Mouse (Mus musculus) embryonic facial prominence, embryonic 14.5 days (tissue): ENCODE data around the gene Rai14. TPM values are rescaled to one million over a fixed set of nuclear protein-coding genes. Genes with fewer than 3 reads are reported as not detected.

Source experiments
- ATAC-seq: fragments of 200-750 bp; cut with Nextera tagmentation; 2 replicates; pipeline ENCODE4 v1.8.0; 2017; ENCODE audit warnings: low read depth, moderate number of reproducible peaks, moderate TSS enrichment
- DNase-seq: peaks from one replicate; pipeline ENCODE4 v3.0.0-alpha.2; 2015; ENCODE audit warnings: low spot score
- H3K27ac ChIP-seq: fragments of 300-500 bp; sonication (generic); replicated peaks from 2 replicates; pipeline ENCODE4 v1.5.1; 2014; ENCODE audit warnings: low read depth, mild to moderate bottlenecking, low read length, moderate library complexity
- H3K27me3 ChIP-seq: fragments of 300-500 bp; sonication (generic); replicated peaks from 2 replicates; pipeline ENCODE4 v1.6.1; 2014; ENCODE audit warnings: low read length; ENCODE audit not compliant: control insufficient read depth, insufficient read depth
- H3K36me3 ChIP-seq: fragments of 300-500 bp; sonication (generic); 2 replicates; pipeline ENCODE4 v1.6.1; 2014; ENCODE audit warnings: low read length, mixed read lengths; ENCODE audit not compliant: control insufficient read depth, insufficient read depth
- H3K4me1 ChIP-seq: fragments of 300-500 bp; sonication (generic); 2 replicates; pipeline ENCODE4 v1.6.1; 2014; ENCODE audit warnings: antibody characterized with exemption, low read length; ENCODE audit not compliant: control insufficient read depth, insufficient read depth
- H3K4me2 ChIP-seq: fragments of 300-500 bp; sonication (generic); 2 replicates; pipeline ENCODE4 v1.6.1; 2014; ENCODE audit warnings: low read depth, mild to moderate bottlenecking, low read length, moderate library complexity, mixed read lengths
- H3K4me3 ChIP-seq: fragments of 300-500 bp; sonication (generic); 2 replicates; pipeline ENCODE4 v1.5.1; 2014; ENCODE audit warnings: low read depth, mild to moderate bottlenecking, low read length
- H3K9ac ChIP-seq: fragments of 300-500 bp; sonication (generic); 2 replicates; pipeline ENCODE4 v1.6.1; 2014; ENCODE audit warnings: low read depth, mild to moderate bottlenecking, low read length, moderate library complexity, mixed read lengths
- H3K9me3 ChIP-seq: fragments of 300-500 bp; sonication (generic); 2 replicates; pipeline ENCODE4 v1.6.1; 2016; ENCODE audit warnings: low read length; ENCODE audit not compliant: control insufficient read depth
- WGBS: fragments of 180-500 bp; shearing (Covaris S2); extraction: QIAGEN DNeasy Blood & Tissue Kit; methylation state at CpG from one replicate; pipeline ENCODE4 v1.1.7; 2014; 5-methylcytosine and 5-hydroxymethylcytosine counted together
- polyA plus RNA-seq: library from polyadenylated mRNA; unstranded; fragments of >200 nt; fragmentation: Nextera tagmentation; extraction: Ambion mirVana; gene quantifications from 2 replicates; pipeline ENCODE4 v1.2.1, GENCODE M21; 2014

The Rai14 gene
- polyA plus RNA-seq, 1 experiment from 2014 or later: 52.4 TPM

GRCm38 (mm10) chr15:10646297-10646696, 68.1 kb downstream of the Rai14 start:
- no peaks in the 10 kb centered on the region for H3K9me3 ChIP-seq
- DNase-seq (no peak), ATAC-seq (no peak)
- no peak overlapping the region for H3K27ac ChIP-seq
- peaks cover 7% of the 10 kb centered on the region; the same call in 1 of the 2 replicates for H3K36me3 ChIP-seq
- H3K27me3 ChIP-seq: no peaks in the 10 kb centered on the region
- no peak overlapping the region for H3K9ac ChIP-seq
- 64% methylated on average over 5 of the region's 5 CpGs for WGBS
- peaks cover 15% of the 10 kb centered on the region for H3K4me1 ChIP-seq
- no peak overlapping the region for H3K4me3 ChIP-seq
- H3K4me2 ChIP-seq: no peak overlapping the region

GRCm38 (mm10) chr15:10645101-10645500, 69.3 kb downstream of the Rai14 start:
- no peaks in the 10 kb centered on the region for H3K9me3 ChIP-seq
- no peaks in the 10 kb centered on the region for H3K27me3 ChIP-seq
- DNase-seq (no peak), ATAC-seq (no peak)
- peaks cover 15% of the 10 kb centered on the region for H3K4me1 ChIP-seq
- H3K9ac ChIP-seq: no peak overlapping the region
- no peak overlapping the region for H3K4me2 ChIP-seq
- no peak overlapping the region for H3K4me3 ChIP-seq
- 68% methylated on average over 8 of the region's 8 CpGs for WGBS
- no peak overlapping the region for H3K27ac ChIP-seq
- H3K36me3 ChIP-seq: peaks cover 7% of the 10 kb centered on the region; the same call in 1 of the 2 replicates

DNA sequence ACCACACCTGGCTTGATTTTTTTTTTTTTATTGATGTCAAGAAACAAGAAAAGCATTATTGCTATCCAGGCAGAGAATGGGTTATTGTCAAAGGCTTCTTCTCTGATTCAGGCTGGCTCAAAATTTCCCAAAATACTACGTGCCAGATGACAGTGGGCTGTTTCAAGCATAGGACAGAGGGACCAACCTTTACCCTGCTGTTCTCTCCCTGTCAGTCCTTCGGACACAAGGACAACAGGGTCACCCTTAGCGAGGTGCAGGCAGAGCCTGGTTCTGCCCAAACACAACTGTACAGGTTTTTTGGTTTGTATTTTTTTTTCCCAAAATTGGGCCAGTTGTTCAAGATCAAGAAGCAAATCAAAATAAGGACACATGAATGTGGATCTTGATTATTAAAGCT, 70.6 kb downstream of the Rai14 start:
- Histone ChIP-seq H3K27me3 (no peaks in the 10 kb centered on the region), H3K4me3 (no peak overlapping the region)
- no peak for ATAC-seq

DNA sequence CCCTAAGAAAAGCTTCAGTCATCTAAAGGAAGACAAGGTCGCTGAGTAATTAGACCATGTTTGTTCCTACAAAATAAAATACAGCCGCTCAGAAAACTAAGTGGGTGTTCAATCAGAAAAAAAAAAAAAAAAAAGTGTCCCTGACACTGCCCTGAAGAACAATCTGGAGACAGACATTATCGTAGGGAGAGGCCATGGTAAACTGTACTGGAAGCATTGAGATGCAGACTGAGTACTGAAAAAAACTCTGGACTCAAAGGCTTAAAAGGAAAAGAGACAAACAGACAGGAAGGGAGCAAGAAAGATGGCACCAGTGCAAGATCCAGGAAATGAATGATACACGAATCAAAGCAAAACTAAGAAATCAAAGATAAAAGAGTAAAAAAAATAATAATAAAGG, 71.2 kb downstream of the Rai14 start:
- 48% methylated on average over 4 of the region's 4 CpGs for WGBS
- Histone ChIP-seq H3K36me3 (peaks cover 7% of the 10 kb centered on the region; the same call in 1 of the 2 replicates), H3K9ac (no peak overlapping the region), H3K4me1 (peaks cover 14% of the 10 kb centered on the region), H3K4me2 (no peak overlapping the region), H3K27ac (no peak overlapping the region), H3K9me3 (no peaks in the 10 kb centered on the region), H3K4me3 (no peak overlapping the region), H3K27me3 (no peaks in the 10 kb centered on the region)
- no peak for DNase-seq
- no peak for ATAC-seq

More for the DNA sequence above, 70.6 kb downstream of the Rai14 start:
- Histone ChIP-seq H3K4me1 (peaks cover 15% of the 10 kb centered on the region), H3K36me3 (peaks cover 7% of the 10 kb centered on the region; the same call in 1 of the 2 replicates), H3K4me2 (no peak overlapping the region), H3K9ac (no peak overlapping the region), H3K27ac (no peak overlapping the region), H3K9me3 (no peaks in the 10 kb centered on the region)
- 88% methylated on average over 3 of the region's 3 CpGs for WGBS
- DNase-seq: no peak

DNA sequence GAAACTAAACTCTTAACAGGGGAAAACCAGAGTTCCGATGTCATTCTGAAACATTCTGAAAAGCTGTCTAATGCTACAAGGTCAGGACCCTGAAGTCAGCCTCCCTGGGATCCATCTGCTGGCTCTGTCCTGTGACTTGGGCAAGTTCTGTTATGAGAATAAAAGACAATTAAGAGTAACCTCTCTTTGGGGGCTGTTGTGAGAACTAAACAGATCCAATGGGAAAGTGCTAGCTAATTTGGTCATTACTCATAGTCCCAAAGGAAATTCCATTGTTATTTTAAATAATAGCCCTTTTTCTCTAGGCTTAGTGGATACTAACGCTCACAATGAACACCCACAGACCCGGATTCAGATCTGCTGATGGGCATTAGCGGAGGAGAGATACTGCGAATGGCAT, 72.0 kb downstream of the Rai14 start:
- 67% methylated on average over 5 of the region's 5 CpGs for WGBS
- H3K9ac ChIP-seq: no peak overlapping the region
- H3K27me3 ChIP-seq: no peaks in the 10 kb centered on the region
- 0 out of 2 replicates have a peak, but pooled peaks cover 6% of the 10 kb centered on the region for H3K4me1 ChIP-seq
- no peak overlapping the region for H3K4me2 ChIP-seq
- ATAC-seq (no peak), DNase-seq (no peak)
- H3K4me3 ChIP-seq: no peak overlapping the region
- H3K36me3 ChIP-seq: peaks cover 7% of the 10 kb centered on the region; the same call in 1 of the 2 replicates
- H3K9me3 ChIP-seq: no peaks in the 10 kb centered on the region
- H3K27ac ChIP-seq: no peak overlapping the region

- no peak overlapping the region for H3K4me3 ChIP-seq
- no peak overlapping the region for H3K9ac ChIP-seq
- no peak overlapping the region for H3K27ac ChIP-seq
- no peak overlapping the region for H3K4me2 ChIP-seq
- ATAC-seq: no peak
- 90% methylated on average over 3 of the region's 3 CpGs for WGBS
- no peaks in the 10 kb centered on the region for H3K9me3 ChIP-seq
- no peak for DNase-seq
- H3K36me3 ChIP-seq: no peaks in the 10 kb centered on the region
- H3K4me1 ChIP-seq: peaks cover 11% of the 10 kb centered on the region
- no peaks in the 10 kb centered on the region for H3K27me3 ChIP-seq
Observed at GRCm38 (mm10) chr15:10640721-10641120, 73.7 kb downstream of the Rai14 start.

- H3K4me2 ChIP-seq: no peak overlapping the region
- DNase-seq: no peak
- peaks cover 7% of the 10 kb centered on the region for H3K36me3 ChIP-seq
- H3K9ac ChIP-seq: no peak overlapping the region
- H3K9me3 ChIP-seq: no peaks in the 10 kb centered on the region
- 0 out of 2 replicates have a peak overlapping the region, but pooled peaks have one; percentile 16 for H3K27ac ChIP-seq
- no peak for ATAC-seq
- WGBS: 34% methylated on average over 6 of the region's 6 CpGs
- peaks cover 26% of the 10 kb centered on the region for H3K4me1 ChIP-seq
- no peak overlapping the region for H3K4me3 ChIP-seq
- no peaks in the 10 kb centered on the region for H3K27me3 ChIP-seq
Observed at GRCm38 (mm10) chr15:10637251-10637793, 77.1 kb downstream of the Rai14 start.

DNA sequence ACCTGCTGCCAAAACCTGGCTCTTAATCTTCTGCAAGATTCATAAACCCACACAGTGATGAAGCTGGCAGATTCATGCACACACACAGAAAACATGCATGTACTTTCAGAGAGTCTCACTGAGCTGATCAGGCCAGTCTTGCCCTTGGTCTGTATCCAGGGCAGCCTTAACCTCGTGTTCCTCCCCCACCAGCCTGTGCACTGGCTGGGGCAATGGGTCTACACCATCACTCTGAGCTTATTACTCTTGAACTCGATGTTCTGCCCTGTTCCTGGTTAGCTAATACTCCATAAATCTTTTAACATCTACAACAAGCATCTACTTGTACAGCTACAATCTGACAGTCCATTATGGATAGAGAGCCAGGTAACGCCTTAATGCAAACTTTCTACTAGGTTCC, 77.6 kb downstream of the Rai14 start:
- ATAC-seq (no peak), DNase-seq (no peak)
- peaks cover 12% of the 10 kb centered on the region for H3K36me3 ChIP-seq
- H3K27me3 ChIP-seq: no peaks in the 10 kb centered on the region
- WGBS: 77% methylated on average over 3 of the region's 3 CpGs
- no peak overlapping the region for H3K4me3 ChIP-seq
- H3K4me2 ChIP-seq: no peak overlapping the region
- H3K4me1 ChIP-seq: peaks cover 26% of the 10 kb centered on the region
- no peak overlapping the region for H3K9ac ChIP-seq
- no peaks in the 10 kb centered on the region for H3K9me3 ChIP-seq
- H3K27ac ChIP-seq: 0 out of 2 replicates have a peak overlapping the region, but pooled peaks have one; percentile 16

DNA sequence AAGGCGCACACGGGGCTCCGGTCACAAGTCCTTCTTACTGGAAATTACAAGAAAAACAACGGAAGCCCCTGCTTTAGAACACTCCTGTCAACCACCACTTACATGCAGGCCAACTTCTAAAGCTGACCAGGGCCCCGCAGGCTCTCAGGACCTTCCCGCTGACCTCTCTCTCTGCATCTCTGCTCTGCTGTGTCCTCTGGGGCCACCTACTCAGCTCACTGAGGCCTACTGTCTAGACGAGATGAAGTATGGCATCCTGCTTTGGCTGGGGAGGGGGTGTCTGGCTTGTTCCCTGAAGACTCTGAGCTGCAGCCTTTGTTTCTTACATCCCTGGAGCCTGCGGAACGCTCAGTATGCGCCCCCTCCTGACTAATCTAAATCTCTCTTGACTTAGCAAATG, 79.3 kb downstream of the Rai14 start:
- no peak overlapping the region for H3K4me3 ChIP-seq
- peaks cover 17% of the 10 kb centered on the region for H3K36me3 ChIP-seq
- H3K9ac ChIP-seq: peak overlapping the region; percentile 28
- no peaks in the 10 kb centered on the region for H3K9me3 ChIP-seq
- WGBS: 20% methylated on average over 10 of the region's 10 CpGs
- DNase-seq (peak; percentile 81), ATAC-seq (peak; percentile 79)
- H3K27ac ChIP-seq: peak overlapping the region; percentile 76
- peaks cover 29% of the 10 kb centered on the region for H3K4me1 ChIP-seq
- H3K27me3 ChIP-seq: no peaks in the 10 kb centered on the region
- peak overlapping the region; percentile 2; the same call in 1 of the 2 replicates for H3K4me2 ChIP-seq
